Mouse (Mus musculus) ovary, postnatal 14 days (tissue): ENCODE results near the gene Aldh1l1.

Experiments used
- DNase-seq: peaks from one replicate; pipeline ENCODE4 v3.0.0; 2022; ENCODE audit warnings: low spot score

Aldh1l1 gene

GRCm38 (mm10) chr6:90550161-90550912, 64.1 kb downstream of the Aldh1l1 start:
- DNase-seq = peak; percentile 18

GRCm38 (mm10) chr6:90551251-90551650, 65.0 kb downstream of the Aldh1l1 start:
- DNase-seq = no peak

DNA sequence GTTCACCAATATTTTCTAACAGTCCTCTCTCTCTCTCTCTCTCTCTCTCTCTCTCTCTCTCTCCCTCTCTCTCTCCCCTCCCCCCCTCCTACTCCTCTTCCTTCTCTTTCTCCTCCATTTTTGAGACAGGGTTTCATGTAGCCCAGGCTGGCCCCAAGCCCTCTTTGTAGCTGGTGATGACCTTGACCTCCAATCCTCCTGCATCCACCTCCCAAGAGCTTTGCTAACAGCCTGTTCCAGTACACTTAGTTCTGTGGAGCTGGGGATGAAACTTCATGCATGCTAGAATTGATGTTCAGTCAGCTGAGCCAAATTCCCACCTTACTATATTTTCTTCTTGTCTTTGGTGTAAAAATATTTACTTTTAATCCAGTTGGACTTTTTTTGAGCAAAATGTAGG, 67.0 kb downstream of the Aldh1l1 start:
- no peak for DNase-seq

DNA sequence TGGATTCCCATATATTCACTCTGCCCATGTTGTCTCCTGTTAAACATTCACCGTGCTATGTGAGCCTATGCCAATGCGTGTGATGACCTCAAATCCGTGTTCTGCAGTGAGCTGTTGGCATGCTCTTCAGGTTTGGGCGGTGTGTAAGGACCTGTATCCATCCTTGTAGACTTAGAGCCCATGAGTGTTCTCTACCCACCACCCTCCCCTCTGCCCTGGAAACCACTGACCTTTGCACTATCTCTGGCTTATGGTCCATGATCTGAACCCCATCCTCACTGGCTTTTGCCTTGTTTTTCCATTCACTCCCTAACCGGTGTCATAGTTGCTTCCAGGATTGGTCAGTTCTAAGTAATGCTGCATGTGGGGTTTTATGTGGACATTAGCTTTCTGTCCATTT, 67.5 kb downstream of the Aldh1l1 start:
- no peak for DNase-seq

DNA sequence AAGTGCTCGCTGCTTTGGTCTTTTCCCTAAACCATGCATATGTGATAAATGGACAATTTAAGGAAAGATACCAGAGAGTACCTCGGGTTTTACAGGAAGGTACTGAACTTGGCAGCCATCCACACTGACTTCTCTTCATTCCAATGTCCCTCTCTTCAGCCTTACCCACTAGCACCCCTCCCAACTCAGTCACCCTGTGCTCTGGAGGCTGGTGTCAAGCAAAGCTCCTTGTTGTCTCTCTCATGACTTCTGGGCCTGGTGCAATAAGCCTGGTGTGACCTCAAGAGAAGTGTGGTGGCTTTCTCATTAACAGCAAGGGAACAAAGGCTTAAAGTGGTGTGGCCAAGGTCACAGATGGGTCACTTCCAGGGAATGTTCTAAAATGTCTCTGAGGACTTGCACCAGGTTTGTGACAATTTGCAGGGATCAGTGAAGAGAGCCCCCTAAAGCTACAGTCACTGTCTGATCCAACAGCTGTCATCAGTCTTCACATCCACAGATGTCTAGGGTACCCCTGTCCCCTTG, 70.4 kb downstream of the Aldh1l1 start:
- no peak for DNase-seq

- DNase-seq = no peak
These were observed 70.8 kb downstream of the Aldh1l1 start for GRCm38 (mm10) chr6:90557077-90557476.

DNA sequence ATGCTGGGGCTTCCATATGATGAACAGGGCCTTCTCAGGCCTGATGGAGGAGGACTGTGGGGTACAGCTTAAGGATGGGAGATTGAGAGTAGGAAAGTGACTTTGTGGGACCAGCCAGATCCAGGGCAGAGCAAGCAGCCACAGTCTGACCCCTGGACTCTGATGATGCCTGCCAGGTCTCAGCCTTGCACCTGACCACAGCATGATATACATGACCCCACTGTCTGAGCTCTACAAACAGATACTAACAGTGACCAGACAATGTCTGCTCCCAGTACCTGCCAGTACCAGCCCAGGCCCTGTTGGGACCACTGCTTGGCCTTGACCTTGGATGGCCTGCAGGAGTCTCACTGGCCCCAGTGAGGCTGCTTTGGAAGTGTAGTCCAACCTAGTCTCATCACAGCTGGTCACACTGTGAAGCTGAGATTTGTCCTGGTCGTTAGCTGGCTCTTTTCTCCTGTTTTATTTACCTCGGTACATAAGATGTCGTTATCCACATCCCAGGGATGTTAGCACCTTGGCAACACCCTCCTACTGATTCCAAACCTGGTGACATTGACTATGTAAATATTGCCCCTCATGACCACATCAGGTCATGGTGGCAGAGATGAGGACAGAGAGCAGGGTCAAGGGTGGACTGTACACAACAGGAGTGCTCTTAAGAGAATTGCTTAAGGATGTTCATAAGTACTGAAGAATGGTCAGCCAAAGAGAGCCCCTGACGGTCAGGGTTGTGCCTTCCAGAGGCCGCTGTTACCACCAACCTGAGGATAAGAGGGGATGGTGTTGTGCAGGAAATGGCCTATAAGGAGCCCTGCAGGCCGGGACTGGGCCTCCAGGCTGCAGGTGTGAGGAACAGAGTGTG, 71.8 kb downstream of the Aldh1l1 start:
- no peak for DNase-seq

GRCm38 (mm10) chr6:90560390-90561058, 74.3 kb downstream of the Aldh1l1 start:
- no peak for DNase-seq

- DNase-seq = no peak
These were observed 75.1 kb downstream of the Aldh1l1 start for GRCm38 (mm10) chr6:90561234-90561781.

DNA sequence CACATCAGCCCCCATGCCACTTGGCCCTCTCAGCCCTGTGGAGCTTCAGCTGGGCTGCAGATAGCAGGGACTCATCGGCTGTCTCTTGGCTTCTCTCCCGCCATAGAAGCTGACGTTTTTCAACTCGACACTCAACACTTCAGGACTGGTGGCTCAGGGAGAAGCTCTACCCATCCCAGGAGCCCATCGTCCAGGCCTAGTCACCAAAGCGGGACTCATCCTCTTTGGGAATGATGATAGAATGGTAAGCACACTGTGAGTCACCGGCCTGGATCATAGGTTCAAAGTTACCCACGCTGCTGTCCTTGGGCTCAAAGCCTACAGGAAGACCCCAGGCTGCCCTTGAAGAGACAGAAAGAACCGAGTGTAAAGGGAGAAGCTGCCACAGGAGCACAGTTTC, 78.0 kb downstream of the Aldh1l1 start:
- no peak for DNase-seq

GRCm38 (mm10) chr6:90565357-90566215, 79.4 kb downstream of the Aldh1l1 start:
- no peak for DNase-seq

- DNase-seq = no peak
These were observed 81.3 kb downstream of the Aldh1l1 start for GRCm38 (mm10) chr6:90567486-90567885.

DNA sequence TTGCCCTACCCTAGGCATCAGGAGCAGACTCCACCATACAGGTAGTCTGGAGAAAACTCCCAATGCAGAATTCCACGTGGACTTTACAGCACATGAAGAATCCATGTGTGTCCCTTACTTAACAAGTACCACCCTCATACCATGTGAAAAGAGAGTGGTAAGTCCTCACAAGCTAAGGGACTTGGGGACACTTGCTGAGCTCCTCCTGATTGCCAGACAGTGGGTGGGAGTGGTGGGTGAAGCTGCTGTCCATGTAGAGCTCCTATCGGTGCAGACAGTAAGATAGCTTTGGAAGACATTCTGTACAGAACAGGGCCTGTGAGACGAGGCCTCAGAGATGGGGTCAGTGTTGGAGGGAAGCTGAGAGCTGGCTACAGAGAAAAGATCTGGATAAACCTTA, 81.7 kb downstream of the Aldh1l1 start:
- DNase-seq = no peak

- DNase-seq = no peak
These were observed 82.5 kb downstream of the Aldh1l1 start for GRCm38 (mm10) chr6:90568721-90569120.

DNA sequence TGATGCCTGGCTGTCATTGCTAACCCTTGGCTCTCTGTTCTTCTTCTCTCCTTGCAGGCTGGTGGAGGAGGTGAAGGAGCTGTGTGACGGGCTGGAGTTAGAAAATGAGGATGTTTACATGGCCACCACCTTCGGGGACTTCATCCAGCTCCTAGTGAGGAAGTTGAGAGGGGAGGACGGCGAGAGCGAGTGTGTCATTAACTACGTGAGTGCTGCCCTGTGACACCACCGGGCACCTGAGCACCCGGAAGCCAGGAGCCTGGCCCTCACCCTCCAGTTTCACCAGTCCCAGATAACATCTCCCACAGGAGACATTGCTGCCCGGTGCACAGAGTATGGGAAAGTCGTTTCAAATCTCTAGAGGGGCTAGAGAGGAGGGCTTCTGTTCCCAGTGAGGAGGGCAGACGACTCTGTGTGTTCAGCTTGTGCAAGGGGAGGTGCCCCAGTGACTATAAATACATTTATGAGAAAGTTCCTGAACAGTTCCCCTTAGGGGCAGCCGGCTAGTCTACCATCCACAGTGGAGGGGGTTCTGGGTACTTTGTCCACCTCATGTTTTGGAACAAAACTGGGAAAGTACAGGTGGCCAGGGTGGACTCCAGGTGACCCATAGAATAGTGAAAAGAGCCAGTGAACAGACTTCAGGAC, 83.6 kb downstream of the Aldh1l1 start:
- no peak for DNase-seq

DNA sequence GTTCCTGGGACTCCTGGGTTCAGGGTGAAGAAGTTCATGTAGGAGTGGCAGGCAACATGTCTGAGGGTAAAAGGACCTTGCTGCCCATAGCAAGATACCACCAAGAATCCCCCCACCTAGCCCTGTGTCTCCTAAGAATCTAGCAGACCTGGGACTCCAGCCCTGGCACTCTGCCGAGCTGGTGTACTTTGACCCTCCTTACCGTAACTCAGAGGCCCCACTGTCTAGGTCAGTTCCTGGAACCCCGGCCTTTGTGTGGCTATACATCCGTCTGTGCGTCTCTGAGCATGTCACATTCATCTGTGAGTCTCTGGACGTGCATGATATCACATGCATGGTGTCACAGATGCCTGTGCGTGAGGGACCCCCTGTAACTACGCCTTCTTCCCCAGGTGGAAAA, 84.2 kb downstream of the Aldh1l1 start:
- DNase-seq = no peak

DNA sequence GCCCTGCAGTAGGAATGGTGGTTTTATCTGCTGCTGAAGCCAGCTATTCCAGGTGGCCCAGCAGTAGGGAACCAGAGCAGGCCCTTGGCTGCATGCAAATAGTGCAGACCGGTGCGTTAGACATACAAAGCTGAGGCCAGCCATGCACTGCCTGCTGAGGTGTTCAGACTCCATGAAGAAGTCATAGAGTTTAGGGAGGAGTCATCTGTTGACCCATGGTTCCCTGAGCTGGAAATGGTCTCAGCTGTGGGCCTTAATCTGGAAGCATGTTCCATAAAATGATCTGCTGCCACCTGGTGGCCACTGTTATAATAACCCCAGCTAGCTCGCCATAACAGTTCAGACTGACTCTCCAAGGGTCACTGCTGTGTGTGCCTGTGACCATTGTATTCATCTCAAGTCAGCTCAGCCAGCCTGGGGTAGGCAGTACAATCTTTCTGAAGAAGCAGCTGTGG, 89.1 kb downstream of the Aldh1l1 start:
- peak; percentile 72 for DNase-seq

- DNase-seq = no peak
These were observed 91.9 kb downstream of the Aldh1l1 start for GRCm38 (mm10) chr6:90578174-90578573.

GRCm38 (mm10) chr6:90582331-90582730, 96.1 kb downstream of the Aldh1l1 start:
- no peak for DNase-seq

DNA sequence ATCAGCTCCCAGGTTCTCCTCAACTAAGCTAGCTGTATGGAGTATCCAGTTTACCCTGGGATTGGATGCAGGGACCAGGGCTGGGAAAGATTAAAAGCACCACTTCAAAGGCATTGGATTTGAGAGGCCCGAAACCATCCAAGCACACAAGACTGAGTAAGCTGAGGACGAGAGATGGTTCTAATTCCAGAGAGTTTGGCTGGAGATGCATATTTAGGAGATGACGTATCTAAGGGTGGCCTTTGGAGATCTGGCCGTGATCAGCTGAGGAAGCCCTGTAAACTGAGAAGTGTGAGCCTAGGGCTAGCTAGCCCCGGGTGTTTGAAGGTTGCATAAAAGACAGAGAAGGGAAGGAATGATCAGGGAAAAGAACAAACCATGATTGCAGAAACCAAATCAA, 101.9 kb downstream of the Aldh1l1 start:
- DNase-seq = no peak

DNA sequence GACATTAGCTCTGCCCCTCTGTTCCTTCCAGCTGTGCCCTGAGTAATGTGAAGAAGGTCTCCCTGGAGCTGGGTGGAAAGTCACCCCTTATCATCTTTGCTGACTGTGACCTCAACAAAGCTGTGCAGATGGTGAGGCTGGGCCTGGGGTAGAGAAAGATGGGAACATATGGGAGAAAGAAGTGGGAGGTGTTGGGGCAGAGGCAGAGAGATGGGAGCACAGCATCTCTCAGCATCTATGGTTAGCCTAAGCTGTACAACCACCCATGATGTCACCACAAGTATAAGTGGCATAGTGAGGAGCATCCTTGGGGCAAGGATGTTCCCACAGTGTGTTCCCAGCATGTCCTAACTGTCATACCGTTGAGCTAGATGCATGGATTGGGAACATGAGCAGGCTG, 104.5 kb downstream of the Aldh1l1 start:
- no peak for DNase-seq
